Mouse (Mus musculus) fat pad, adult 2 months (tissue): ENCODE measurements around the gene Polr2l.

ENCODE experiments used
- DNase-seq: peaks from one replicate; pipeline ENCODE4 v3.0.0-alpha.2; 2011; ENCODE audit warnings: low read depth, low spot score; ENCODE audit errors: extremely low read depth

The Polr2l gene

DNA sequence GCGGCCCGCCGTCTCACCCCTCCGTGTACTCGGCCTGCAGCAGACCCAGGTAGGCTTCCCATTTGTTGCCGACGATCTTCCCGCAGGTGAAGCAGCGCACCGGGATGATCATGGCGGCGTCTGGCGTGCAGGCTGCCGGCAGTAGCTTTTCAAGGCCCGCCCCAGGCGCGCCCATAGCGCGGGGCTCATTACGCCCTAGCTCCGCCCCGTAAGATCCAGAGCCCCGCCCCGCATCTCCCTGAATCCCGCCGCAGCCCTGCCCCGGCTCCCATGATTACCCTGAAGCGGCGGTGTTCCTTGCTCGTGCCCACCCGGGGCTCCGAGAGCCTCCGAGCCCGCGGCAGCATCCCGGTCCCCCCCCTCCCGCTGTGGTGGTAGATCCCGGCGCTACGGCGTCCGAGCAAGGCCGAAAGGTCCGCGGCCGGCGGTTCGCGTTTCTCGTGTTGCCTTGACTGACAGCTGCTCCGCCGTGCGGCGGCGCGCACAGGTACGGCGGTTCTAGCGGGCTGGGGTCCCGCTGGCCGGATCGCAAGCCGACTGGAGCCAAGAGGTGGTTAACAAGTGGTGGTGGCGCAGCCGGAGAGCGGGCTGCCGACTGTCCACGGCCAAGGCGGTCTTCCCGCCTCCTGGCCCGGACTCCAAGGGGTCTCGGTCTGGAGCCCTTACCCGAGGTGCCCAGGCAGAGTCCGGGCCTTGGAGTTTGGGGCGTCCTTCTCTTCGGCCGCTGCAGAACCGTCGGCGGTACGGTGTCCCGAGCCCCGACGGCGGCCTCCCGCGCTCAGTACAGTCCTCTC is at the start of gene Polr2l, which contains the start of gene Tspan4:
Gene Polr2l (minus strand): TSS at position 122 of the 794 bp plus-strand sequence.
Gene Tspan4 (plus strand): TSS at position 230 of the 794 bp plus-strand sequence.
- DNase-seq = no peak

DNA sequence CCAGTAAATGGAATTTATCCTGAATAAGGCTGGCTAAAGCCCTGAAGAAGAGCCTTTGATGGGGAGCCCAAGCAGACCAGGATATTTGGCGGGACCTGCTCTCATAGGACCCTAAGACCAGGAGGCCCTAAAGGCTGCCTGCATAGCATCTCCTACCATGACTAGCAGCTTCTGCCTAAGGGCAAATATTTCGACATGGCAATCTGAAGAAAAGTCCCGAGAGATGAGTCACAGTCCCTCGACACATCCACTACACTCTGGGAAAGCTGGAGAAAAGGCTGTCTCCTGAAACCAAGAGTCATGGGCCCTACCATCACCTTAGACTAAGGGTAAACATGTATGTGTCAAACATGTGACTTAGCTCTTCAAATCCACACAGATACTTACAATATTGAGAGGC is 49.3 kb upstream of the Polr2l start:
- no peak for DNase-seq

DNA sequence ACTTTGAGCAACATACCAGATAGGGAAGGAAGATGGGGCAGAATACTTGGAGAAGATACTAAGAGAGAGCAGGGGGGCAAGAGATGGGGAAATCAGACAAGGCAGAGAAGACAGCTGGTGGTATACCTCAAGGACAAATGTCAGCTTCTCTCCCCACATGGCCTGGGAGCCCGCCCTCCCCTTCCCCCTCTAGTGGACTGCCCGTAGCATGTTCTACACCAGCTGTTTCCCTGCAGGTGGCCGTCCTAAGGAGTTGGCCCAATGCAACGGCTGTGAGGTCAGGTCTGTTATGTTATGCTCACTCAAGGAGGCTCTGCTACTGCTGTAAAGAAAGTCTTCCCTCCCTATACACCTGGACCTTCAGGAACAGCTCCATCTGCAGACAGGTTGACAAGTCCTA is 48.1 kb upstream of the Polr2l start:
- DNase-seq = no peak

DNA sequence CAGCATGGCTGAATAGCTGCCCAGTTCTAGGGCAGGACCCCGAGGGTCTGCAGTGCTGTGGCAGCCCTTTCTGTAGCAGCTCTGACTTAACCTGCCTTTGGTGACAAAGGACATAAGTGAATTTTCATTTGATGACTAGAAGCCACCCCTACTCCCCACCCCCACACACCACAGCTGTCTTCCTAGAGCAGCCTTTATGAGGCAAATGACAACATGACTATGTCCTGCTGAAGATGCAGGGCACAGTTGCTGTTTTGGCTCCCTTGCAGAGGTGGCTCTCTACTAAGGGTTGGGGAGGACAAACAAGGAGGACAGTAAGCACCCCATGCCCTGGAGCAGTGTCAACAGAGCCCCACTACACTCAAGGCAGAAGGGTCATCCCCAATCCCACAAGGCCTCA is 44.9 kb upstream of the Polr2l start:
- DNase-seq = no peak

DNA sequence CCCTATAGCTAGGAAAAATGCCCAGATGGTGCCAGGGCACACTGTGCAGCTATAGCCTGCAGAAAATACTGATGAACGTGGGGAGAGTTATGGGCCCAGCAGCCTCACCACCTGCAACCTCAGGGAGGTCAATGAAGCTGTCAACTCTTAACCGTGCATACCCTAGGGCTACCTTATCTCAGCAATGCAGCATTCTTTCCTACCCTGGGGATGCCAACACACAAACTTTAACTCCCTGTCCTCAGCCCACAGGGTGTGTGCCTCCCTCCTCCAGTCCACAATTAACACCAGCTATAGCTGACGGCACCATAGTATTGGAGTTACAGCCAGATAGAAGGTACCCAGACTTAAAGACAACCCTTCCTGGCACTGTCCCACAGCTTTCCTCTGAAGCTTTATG is 44.0 kb upstream of the Polr2l start:
- DNase-seq = no peak

DNA sequence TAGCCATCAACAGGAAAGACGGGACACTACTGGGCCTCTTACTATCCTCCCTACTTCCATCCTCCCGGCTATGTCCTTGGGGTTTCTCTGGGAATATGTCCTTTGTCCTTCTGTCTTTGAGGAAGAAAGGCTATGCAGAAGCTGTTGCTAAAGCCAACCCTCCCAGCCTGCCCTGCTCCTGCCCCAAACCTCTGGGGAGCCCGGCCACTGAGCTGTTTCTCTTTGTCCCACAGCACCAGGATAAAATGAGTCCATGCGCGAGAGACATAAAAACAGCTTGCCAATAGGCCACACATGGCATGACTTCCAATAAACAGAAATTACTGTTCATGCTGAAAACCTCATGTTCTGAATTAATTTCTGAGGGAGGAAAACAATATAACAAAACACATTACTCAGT is 43.4 kb upstream of the Polr2l start:
- DNase-seq = no peak

DNA sequence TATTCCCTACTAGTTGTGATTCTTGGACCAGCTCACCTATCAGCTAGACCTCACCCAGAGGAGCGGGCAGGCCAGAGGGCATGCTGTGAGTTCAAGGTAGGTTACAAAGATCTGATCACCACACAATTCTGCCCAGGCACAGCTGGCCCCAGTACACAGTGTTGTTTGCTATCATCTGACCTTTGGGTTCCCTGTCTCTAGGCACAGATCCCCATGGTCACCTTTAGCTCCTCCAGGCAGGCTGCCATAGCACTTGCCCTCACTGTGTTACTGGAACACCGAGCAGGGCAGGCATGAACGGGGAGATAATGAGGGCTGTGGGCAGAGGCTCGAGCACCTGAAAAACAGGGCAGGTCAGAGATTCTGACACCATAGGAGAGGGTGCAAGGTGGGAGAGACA is 42.7 kb upstream of the Polr2l start:
- DNase-seq = no peak

DNA sequence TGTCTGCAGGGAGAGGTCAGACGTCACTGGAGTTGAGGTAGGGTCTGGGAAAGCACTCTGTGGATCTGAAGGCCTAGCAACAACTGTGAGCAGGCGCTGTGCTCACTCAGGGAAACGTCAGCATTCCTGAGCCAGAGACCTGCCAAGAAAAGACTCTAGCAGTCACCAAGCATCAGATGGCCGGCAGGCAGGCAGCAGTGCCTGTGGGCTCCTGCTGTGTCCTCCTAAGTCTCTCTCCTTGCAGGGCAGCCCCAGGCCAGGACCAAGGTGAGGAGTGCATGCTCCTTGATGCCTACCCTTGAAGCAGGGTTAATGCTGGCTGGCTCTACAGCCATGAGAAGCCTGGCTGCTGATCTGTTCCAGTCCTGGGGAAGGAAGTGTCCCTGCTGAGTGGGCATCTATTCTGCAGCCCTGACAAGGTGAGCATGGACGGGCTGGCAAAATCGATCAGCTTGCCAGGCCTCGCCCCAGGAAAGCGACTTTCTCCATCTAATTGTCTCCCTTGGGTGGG is 35.8 kb upstream of the Polr2l start:
- no peak for DNase-seq

DNA sequence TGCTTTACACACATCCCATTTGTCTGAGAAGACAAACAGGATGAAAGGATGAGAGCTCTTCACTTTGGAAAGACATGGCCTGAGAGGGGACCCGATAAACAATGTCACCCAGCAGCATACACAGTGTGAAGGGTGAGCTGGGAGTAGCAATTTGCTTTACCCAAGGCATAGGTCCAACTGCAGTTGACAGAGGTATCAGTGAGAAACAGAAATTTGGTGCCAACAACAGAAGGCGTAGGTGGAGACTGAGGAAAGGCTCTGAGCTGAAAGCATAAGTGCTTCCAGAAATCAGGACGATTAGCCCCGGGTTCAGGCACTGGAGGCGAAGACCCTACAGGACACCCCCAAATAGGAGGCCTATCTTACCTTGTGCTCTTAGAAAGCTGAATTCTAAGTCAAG is 35.3 kb upstream of the Polr2l start:
- no peak for DNase-seq

DNA sequence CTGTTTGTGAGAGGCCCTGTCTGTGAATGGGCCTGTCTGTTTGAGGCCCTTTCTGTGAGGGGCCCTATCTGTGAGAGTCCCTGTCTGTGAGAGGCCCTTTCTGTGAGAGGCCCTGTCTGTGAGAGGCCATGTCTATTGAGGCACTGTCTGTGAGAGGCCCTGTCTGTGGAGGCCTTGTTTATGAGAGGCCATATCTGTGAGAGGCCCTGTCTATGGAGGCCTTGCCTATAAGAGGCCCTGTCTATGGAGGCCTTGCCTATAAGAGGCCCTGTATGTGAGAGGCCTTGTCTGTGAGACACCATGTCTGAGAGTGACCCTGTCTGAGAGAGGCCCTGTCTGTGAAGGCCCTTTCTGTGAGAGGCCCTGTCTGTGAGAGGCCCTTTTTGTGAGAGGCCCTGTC is 33.2 kb upstream of the Polr2l start:
- DNase-seq = no peak

DNA sequence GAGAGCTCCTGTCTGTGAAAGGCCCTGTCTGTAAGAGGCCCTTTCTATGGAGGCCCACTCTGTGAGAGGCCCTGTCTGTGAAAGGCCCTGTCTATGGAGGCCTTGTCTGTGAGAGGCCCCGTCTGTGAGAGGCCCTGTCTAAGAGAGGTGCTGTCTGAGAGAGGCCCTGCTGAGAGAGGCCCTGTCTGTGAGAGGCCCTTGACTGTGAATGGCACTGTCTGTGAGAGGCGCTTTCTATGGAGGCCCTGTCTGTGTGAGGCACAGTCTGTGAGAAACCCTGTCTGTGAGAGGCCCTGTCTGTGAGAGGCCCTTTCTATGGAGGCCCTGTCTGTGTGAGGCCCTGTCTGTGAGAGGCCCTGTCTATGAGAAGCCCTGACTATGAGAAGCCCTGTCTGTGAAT is 31.3 kb upstream of the Polr2l start:
- DNase-seq = no peak

DNA sequence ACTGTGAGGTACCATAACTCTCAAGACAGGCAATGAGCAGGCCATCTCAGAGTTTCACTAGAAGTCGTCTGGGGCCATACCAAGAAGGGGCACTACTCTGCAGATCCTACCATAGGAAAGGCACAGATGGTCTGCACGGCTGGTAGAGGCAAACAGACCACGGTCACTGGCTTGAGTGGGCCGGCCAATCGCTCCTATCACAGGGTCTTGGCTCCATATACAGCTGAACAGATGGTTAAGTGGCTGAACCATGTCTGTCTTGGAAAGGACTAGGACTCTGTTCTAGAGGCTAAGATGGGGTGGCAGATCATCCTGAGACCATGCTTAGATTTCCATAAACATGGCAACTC is 27.6 kb upstream of the Polr2l start:
- no peak for DNase-seq

DNA sequence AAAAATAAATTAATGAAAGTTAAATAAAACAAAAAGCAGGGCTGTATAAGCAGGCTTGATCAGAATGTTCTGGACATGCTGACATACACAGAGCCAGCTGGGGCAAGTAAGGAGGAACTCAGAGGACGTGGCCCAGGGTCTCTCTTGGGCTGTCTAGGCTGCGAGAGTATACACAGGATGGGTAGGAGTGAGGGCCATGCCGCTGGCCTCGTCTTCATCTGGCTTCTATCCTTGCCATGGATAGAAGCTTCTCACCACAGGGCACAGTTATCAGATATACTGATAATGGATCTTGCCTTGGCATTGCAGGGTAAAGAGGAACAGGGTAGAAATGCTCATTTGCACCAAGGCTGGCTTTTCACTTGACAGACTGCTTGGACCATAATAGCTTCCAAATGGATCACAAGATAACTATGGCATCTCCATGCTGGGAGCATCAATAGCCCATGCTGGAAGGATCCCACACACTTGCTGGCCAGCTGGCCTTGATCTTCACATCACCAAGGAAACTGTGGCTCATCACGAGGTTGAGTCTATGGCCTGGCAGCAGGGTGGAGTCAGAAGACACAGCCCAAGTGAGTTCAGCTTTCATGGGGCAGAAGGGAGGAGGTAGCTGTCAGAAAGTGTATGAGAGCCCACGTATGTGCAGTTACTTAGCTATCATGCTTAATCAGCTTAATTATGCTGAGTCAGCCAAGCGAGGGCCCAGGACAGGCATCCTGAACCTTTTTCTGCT is 27.1 kb upstream of the Polr2l start:
- no peak for DNase-seq

DNA sequence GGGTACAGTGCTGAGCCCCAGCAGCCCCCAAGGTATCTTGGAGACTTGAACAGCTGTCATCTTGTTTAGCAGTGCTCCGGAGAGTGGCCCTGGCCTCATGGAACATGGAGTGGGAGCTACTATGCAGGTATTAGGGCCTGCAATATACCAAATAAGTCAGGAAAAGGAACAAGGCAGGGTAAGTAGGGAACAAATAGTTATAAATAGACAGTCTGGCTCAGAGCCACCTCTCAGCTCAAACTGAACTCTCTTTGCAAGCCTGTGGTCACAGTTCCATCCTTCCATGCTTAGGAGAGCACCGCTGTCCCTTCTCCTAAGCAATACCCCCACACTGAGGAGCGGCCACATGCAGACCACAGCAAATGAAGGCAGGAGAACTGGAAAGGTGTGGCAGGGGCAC is 22.7 kb upstream of the Polr2l start:
- DNase-seq = no peak

DNA sequence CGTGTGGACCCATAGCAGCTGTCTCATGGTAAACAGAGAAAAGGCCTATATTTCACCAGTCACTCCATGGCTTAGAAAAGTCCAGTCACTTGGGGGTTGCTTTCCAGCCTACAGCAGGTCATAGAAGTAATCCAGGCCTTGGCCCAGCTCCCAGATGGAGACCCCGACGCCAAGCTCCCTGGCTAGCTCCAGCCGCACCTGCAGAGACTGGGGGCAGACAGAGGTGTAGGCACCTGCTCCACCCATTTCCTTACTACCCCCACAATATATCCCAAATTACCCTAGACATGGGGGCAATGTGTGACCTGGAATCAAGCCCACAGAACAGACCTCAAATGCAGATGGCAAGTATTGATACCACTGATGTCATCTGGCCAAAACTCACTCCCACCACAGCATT is 21.0 kb upstream of the Polr2l start:
- no peak for DNase-seq

DNA sequence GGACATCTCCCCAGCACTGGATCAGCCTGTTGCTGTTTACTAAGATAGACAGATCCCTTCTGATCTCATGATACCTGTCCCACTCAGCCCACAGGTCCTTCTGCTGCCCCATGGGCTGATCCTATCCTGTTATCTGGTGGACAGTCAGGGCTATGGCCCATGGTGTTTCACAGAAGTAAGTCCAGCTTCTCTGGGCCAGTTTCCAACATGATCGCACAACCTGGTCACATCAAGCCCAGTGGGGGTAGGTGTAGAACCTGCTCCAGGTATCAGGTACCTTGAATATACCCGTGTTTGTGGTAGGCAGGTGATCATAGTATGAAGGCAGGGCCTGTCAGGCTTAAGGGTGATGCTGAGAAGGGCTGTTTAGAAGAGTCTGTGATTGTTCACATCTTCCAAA is 20.4 kb upstream of the Polr2l start:
- no peak for DNase-seq

DNA sequence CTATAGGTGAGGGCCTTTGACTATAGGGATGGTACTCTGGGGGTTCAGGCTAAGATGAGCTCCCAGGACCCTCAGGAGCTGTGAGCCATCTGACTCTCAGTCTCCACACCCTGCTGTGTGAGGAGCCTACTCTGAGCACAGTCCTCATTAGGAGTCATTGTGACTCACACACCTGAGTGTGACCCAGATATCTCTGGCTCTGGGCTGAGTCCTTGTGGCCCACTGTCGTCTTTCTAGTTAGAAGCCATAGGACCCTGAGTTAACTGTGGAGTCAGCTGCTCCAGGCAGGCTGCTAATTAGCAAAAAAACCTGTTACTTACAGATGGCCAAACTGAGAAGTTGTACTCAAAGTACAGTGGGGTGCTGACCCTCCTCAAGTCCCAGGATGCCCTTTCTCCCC is 18.8 kb upstream of the Polr2l start:
- no peak for DNase-seq

DNA sequence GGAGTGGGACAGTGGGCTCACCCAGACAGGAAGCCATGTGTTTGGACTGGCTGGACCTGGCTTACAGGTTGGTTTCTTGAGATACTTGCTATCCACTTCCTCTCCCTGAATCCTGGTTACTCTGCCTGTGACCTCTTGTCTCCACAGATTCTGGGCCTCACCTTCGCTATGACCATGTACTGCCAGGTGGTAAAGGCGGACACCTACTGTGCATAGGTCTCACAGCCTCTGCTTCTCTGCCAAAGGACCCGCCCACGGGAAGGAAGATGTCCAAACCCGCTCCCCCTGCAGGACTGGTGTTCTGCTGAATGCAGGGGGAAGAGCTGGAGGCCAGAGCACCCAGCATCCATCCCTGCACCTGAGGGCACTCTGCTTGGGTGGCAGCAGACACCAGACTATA is 17.8 kb upstream of the Polr2l start:
- no peak for DNase-seq

DNA sequence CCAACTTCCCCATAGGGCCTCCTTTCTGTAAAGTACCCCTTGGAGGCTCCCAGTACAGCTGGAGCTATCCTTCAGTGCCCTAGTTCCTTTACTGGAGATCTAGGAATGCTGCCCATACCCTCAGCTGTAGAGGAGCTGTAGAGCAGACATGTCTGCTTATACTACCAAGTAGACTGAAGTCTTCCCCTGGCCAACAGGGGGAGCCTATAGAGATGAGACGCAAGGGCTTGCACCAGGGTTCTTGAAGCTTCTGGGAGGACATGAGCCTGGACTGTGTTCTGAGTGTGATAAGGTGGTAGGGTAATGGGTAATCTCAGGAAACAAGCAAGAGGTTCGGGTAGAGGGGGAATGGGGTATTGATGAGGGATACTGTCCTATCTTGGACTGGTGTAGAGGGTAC is 16.2 kb upstream of the Polr2l start:
- DNase-seq = no peak

DNA sequence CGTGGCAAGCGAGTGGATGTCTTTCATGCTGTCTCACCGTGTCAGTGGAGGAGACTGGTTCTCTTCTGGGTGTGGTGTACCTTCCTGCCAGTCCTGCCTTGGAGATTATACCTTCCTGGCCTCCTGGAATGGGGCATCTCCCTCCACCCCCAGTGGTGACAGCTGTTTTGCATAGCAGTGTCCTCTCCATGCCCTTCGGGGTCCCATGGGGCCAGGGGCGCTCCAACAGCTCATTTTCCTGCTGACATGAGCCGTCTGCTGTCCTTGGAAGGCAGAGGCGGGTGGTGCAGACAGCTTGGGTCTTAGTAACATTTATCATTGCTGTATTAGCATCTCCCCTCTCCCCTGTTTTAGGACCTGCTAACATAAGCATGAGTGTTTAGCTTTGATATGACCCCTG is 12.2 kb upstream of the Polr2l start:
- no peak for DNase-seq

DNA sequence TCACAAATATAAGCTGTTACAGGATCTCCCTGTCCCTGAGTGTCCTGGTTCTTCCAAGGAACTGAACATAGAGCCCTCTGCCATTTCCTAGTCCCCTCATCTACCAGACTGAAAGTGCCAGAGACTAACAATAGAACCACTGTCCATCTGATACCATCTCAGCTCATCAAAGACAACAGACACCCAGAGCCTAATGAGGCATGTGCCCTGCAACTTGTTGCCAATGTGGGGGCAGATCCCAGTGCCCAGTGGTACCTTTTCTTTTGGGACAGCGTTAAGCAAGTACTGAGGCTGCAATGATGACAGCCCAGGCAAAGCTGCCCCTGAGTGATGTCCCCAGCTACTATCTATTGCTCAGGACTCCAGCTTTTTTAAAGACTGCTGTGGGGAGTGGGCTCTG is 11.3 kb upstream of the Polr2l start:
- DNase-seq = no peak

DNA sequence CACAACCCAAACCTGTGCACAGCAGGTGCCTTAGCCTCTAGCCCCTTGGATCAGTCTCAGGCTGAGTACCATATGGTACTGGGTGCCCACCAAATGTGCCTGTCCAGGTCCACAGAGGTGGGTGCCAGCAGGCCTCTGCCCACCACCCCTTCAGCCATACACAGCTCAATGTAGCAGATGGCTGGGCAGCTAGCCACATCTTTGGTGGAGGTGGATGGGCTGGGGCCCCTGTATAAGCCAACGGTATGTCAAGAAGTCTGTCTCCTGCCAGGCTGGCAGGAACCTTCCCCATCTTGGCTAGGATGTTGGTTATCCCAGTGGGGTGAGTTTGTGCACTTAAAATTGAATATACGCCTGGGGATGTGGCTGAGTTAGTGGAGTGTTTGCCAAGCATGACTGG is 10.7 kb upstream of the Polr2l start:
- no peak for DNase-seq
